Mouse (Mus musculus) gastrocnemius, adult 8-10 months (tissue): ENCODE results near the gene Phip. TPM values are rescaled to one million over a fixed set of nuclear protein-coding genes. Genes with fewer than 3 reads are reported as not detected.

Experiments used
- DNase-seq, 2 experiments: peaks; one replicate each; pipeline ENCODE4 v3.0.0; 2022; ENCODE audit warnings: low spot score in 2 of 2
- total RNA-seq, 4 experiments: library from RNA; stranded (reverse); gene quantifications; 2 replicates each; pipeline ENCODE4 v1.2.4; 2022

Phip gene
- total RNA-seq, 4 experiments from 2014 or later = 21.4 to 30.8 (median 24.2) TPM

GRCm38 (mm10) chr9:82877078-82877477, 98.2 kb downstream of the Phip start:
- no peak for DNase-seq

- no peak for DNase-seq
Observed at GRCm38 (mm10) chr9:82867698-82868097, 107.6 kb downstream of the Phip start.

GRCm38 (mm10) chr9:82866121-82866520, 109.2 kb downstream of the Phip start:
- no peak for DNase-seq

- DNase-seq = no peak
Observed at GRCm38 (mm10) chr9:82861775-82862430, 113.4 kb downstream of the Phip start.

GRCm38 (mm10) chr9:82861316-82861715, 114.0 kb downstream of the Phip start:
- DNase-seq = peak in 1 of 2 experiments; percentile 6

GRCm38 (mm10) chr9:82860805-82861204, 114.5 kb downstream of the Phip start:
- no peak for DNase-seq

GRCm38 (mm10) chr9:82856241-82856640, 119.1 kb downstream of the Phip start:
- DNase-seq = no peak

- no peak for DNase-seq
Observed at GRCm38 (mm10) chr9:82854973-82855614, 120.2 kb downstream of the Phip start.

GRCm38 (mm10) chr9:82854040-82854439, 121.3 kb downstream of the Phip start:
- no peak for DNase-seq

- no peak for DNase-seq
Observed at GRCm38 (mm10) chr9:82842671-82843070, 132.6 kb downstream of the Phip start.

- DNase-seq = no peak
Observed at GRCm38 (mm10) chr9:82835921-82836320, 139.4 kb downstream of the Phip start.

- DNase-seq = no peak
Observed at GRCm38 (mm10) chr9:82831891-82832290, 143.4 kb downstream of the Phip start.

- DNase-seq = peak; percentile 58 to 78
Observed at GRCm38 (mm10) chr9:82829693-82830430, 145.5 kb downstream of the Phip start.

GRCm38 (mm10) chr9:82829007-82829689, 146.2 kb downstream of the Phip start, which contains the start of gene Irak1bp1:
Gene Irak1bp1, plus strand, starts transcription at chr9:82829540.
- DNase-seq = no peak

- DNase-seq = no peak
Observed at GRCm38 (mm10) chr9:82826426-82826825, 148.9 kb downstream of the Phip start.

Other genes starting within 250 kb of the Phip start
- gene Irak1bp1, start 146.0 kb downstream of the Phip start, total RNA-seq = 1 to 10 TPM; 1.3 to 3.8 (median 2.8) TPM
- gene Hmgn3, start 171.2 kb upstream of the Phip start, total RNA-seq = 1 to 10 TPM; 1.6 to 4.0 (median 1.9) TPM